Comparison of ENCODE assay signal across 25 mouse cellular contexts in genomic region chr7:113391619-113392018, GRCm38 (mm10). TPM values are rescaled to one million over a fixed set of nuclear protein-coding genes. Genes with fewer than 3 reads are reported as not detected.
DNase-seq lines count a peak whose midpoint lies in the region; ATAC-seq and TF ChIP-seq lines count a peak whose summit lies in the region.
"Had no signal": no experiment of that assay in that cellular context is flagged by ENCODE, and none has a peak within 500 bp of the region (broad histone marks: within the 10 kb centered on the region; RNA-seq: fewer than 3 reads in every experiment).

No protein-coding gene starts in this region.

- H3K9ac ChIP-seq in liver, embryonic 11.5 days (ENCODE audit: low read depth, low read length) = no peak overlapping the region
- no peak overlapping the region for H3K9ac ChIP-seq in liver, postnatal 0 days (replicated peaks)
- no peak overlapping the region for H3K9ac ChIP-seq in liver, embryonic 14.5 days (replicated peaks)
- H3K9ac ChIP-seq: forebrain, embryonic 13.5 days; forebrain, postnatal 0 days; heart, embryonic 13.5 days; hindbrain, embryonic 15.5 days had no signal

- WGBS in liver, embryonic 11.5 days = 63% methylated on average over 2 of the region's 2 CpGs
- 75% methylated on average over 2 of the region's 2 CpGs for WGBS in liver, postnatal 0 days (ENCODE audit: insufficient replicate concordance)
- 53% methylated on average over 2 of the region's 2 CpGs for whole genome bisulfite sequencing in liver, embryonic 14.5 days (ENCODE audit: insufficient replicate concordance)

- TF ChIP-seq CTCF in liver, postnatal 0 days (IDR thresholded peaks at IDR 0.05; ENCODE audit: low read depth) = no peak
- TF ChIP-seq CTCF in liver, embryonic 14.5 days (IDR thresholded peaks at IDR 0.05; ENCODE audit: low read depth) = no peak

- H3K27ac ChIP-seq in liver, embryonic 11.5 days (ENCODE audit: low read depth, low read length) = no peak overlapping the region
- no peak overlapping the region for H3K27ac ChIP-seq in liver, postnatal 0 days (ENCODE audit: low read depth)
- H3K27ac ChIP-seq in liver, embryonic 14.5 days = no peak overlapping the region
- H3K27ac ChIP-seq: embryonic facial prominence, embryonic 10.5 days; forebrain, embryonic 13.5 days; gastrocnemius, adult 2 months; heart, embryonic 13.5 days; hindbrain, embryonic 15.5 days had no signal

- H3K27me3 ChIP-seq in liver, embryonic 11.5 days (replicated peaks; ENCODE audit: control insufficient read depth, insufficient read depth, low read length) = no peaks in the 10 kb centered on the region
- H3K27me3 ChIP-seq in liver, postnatal 0 days (ENCODE audit: insufficient read depth, low read length) = no peaks in the 10 kb centered on the region
- no peaks in the 10 kb centered on the region for H3K27me3 ChIP-seq in liver, embryonic 14.5 days (ENCODE audit: control insufficient read depth, insufficient read depth, low read length)
- H3K27me3 ChIP-seq: forebrain, embryonic 13.5 days; heart, embryonic 13.5 days; hindbrain, embryonic 15.5 days had no signal

- no peak overlapping the region for H3K4me3 ChIP-seq in liver, embryonic 11.5 days (ENCODE audit: low read depth, low read length)
- no peak overlapping the region for H3K4me3 ChIP-seq in liver, postnatal 0 days (ENCODE audit: low read depth, low read length)
- no peak overlapping the region for H3K4me3 ChIP-seq in liver, embryonic 14.5 days (ENCODE audit: insufficient read depth in 1 of 2, low read depth in 2 of 2, low read length in 2 of 2)
- H3K4me3 ChIP-seq: embryonic facial prominence, embryonic 10.5 days; forebrain, embryonic 13.5 days; gastrocnemius, adult 2 months; heart, embryonic 13.5 days; hindbrain, embryonic 15.5 days had no signal

- no peaks in the 10 kb centered on the region for H3K9me3 ChIP-seq in liver, embryonic 11.5 days (ENCODE audit: control insufficient read depth, low read length)
- H3K9me3 ChIP-seq in liver, postnatal 0 days (ENCODE audit: low read length) = no peaks in the 10 kb centered on the region
- no peaks in the 10 kb centered on the region for H3K9me3 ChIP-seq in liver, embryonic 14.5 days (ENCODE audit: control insufficient read depth, low read length)
- H3K9me3 ChIP-seq: embryonic facial prominence, embryonic 10.5 days; forebrain, embryonic 13.5 days; heart, embryonic 13.5 days; hindbrain, embryonic 15.5 days had no signal

- no peaks in the 10 kb centered on the region for H3K36me3 ChIP-seq in liver, embryonic 11.5 days (ENCODE audit: control insufficient read depth, insufficient read depth, low read length)
- H3K36me3 ChIP-seq in liver, postnatal 0 days (replicated peaks; ENCODE audit: insufficient read depth, low read length) = no peaks in the 10 kb centered on the region
- no peaks in the 10 kb centered on the region for H3K36me3 ChIP-seq in liver, embryonic 14.5 days (replicated peaks; ENCODE audit: control insufficient read depth, insufficient read depth, low read depth)
- H3K36me3 ChIP-seq: embryonic facial prominence, embryonic 10.5 days; heart, embryonic 13.5 days; hindbrain, embryonic 15.5 days had no signal

- peak; percentile 67; the same call in 1 of the 2 replicates for ATAC-seq in liver, embryonic 11.5 days (replicated peaks; ENCODE audit: low FRiP score)
- ATAC-seq in liver, postnatal 0 days = no peak
- peak; percentile 43; the same call in 1 of the 2 replicates for ATAC-seq in liver, embryonic 14.5 days (ENCODE audit: insufficient read depth)
- ATAC-seq in monocyte, adult 5-6 weeks (replicated peaks; ENCODE audit: insufficient number of reproducible peaks, low FRiP score, low TSS enrichment, poor library complexity, severe bottlenecking) = no peak
- ATAC-seq: forebrain, embryonic 13.5 days; forebrain, postnatal 0 days had no signal

- no peaks in the 10 kb centered on the region for H3K4me1 ChIP-seq in liver, embryonic 11.5 days (replicated peaks; ENCODE audit: control insufficient read depth, insufficient read depth, low read length)
- no peaks in the 10 kb centered on the region for H3K4me1 ChIP-seq in liver, postnatal 0 days (ENCODE audit: insufficient read depth)
- H3K4me1 ChIP-seq in liver, embryonic 14.5 days (replicated peaks; ENCODE audit: control insufficient read depth in 2 of 2, insufficient read depth in 2 of 2, low read length in 1 of 2) = peaks cover 0 to 4% of the 10 kb centered on the region in 2 experiments; a peak in 2 of 4 replicates
- H3K4me1 ChIP-seq: embryonic facial prominence, embryonic 10.5 days; forebrain, embryonic 13.5 days; heart, embryonic 13.5 days; hindbrain, embryonic 15.5 days had no signal

- no peak for DNase-seq in liver, embryonic 11.5 days (ENCODE audit: low spot score)
- DNase-seq in liver, postnatal 0 days = no peak
- DNase-seq in 416B (ENCODE audit: low read depth) (peak; percentile 66), MEL-GATA-1-ER (ENCODE audit: extremely low read depth, low read depth) (peak; percentile 61)
- no peak for DNase-seq in liver, embryonic 14.5 days (ENCODE audit: low read depth in 3 of 3, low spot score in 3 of 3)
- no peak for DNase-seq in frontal cortex, postnatal 14 days (ENCODE audit: low spot score in 2 of 2)
- no peak for DNase-seq in left cerebral cortex, adult 18-20 months (ENCODE audit: low spot score in 2 of 2)
- DNase-seq: adrenal gland, postnatal 14 days; cerebellum, adult 18-20 months; cerebellum, adult 9-11 months; cerebellum, postnatal 36 days; forebrain, postnatal 0 days; gastrocnemius, adult 2 months; gastrocnemius, postnatal 25 days; heart, postnatal 36 days had no signal

- TF ChIP-seq EP300 in liver, postnatal 0 days (IDR thresholded peaks at IDR 0.05; ENCODE audit: low read depth) = no peak
- TF ChIP-seq EP300 in liver, embryonic 14.5 days (IDR thresholded peaks at IDR 0.05; ENCODE audit: low read depth) = no peak

- no peak overlapping the region for H3K4me2 ChIP-seq in liver, embryonic 11.5 days
- H3K4me2 ChIP-seq in liver, postnatal 0 days (ENCODE audit: low read depth, low read length) = no peak overlapping the region
- H3K4me2 ChIP-seq in liver, embryonic 14.5 days (ENCODE audit: low read depth) = no peak overlapping the region
- H3K4me2 ChIP-seq: forebrain, embryonic 13.5 days; heart, embryonic 13.5 days; hindbrain, embryonic 15.5 days had no signal

RNA-seq across cellular contexts. Expression of gene Pth, which starts 3.2 kb away (rescaled TPM):
- not detected in 2 replicates for polyA plus RNA-seq in liver, embryonic 11.5 days (2014; fragmentation: Nextera tagmentation; extraction: Ambion mirVana)
- polyA plus RNA-seq in liver, postnatal 0 days (2015; fragmentation: Nextera tagmentation; extraction: Ambion mirVana) = not detected in 2 replicates
- not detected in 2 replicates for polyA plus RNA-seq in liver, embryonic 14.5 days (2012; rRNA removed)
- polyA plus RNA-seq in liver, embryonic 14.5 days (2014; fragmentation: Nextera tagmentation; extraction: Ambion mirVana) = not detected in 2 replicates
- total RNA-seq in monocyte, adult 5-6 weeks (2017) = not detected in 3 replicates
- total RNA-seq in left cerebral cortex, adult 18-20 months (2021) = not detected
- total RNA-seq: adrenal gland, adult 18-20 months; adrenal gland, postnatal 14 days; forebrain, postnatal 0 days; gastrocnemius, adult 2 months; gastrocnemius, postnatal 25 days; granulocyte monocyte progenitor cell, adult 5-6 weeks; heart, adult 8-10 months; heart, postnatal 36 days had no signal
- polyA plus RNA-seq: C2C12; embryonic facial prominence, embryonic 10.5 days; forebrain, embryonic 13.5 days; forebrain, postnatal 0 days; heart, postnatal 0 days; hindbrain, embryonic 15.5 days had no signal

RNA-seq across cellular contexts. Expression of gene Btbd10, which starts 22.4 kb away (rescaled TPM):
- 14.8 and 15.6 TPM in 2 replicates for polyA plus RNA-seq in liver, embryonic 11.5 days (2014; fragmentation: Nextera tagmentation; extraction: Ambion mirVana)
- 4.6 and 5.2 TPM in 2 replicates for polyA plus RNA-seq in liver, postnatal 0 days (2015; fragmentation: Nextera tagmentation; extraction: Ambion mirVana)
- polyA plus RNA-seq in liver, embryonic 14.5 days (2012; rRNA removed) = 3.1 and 5.1 TPM in 2 replicates
- 8.1 and 8.4 TPM in 2 replicates for polyA plus RNA-seq in liver, embryonic 14.5 days (2014; fragmentation: Nextera tagmentation; extraction: Ambion mirVana)
- 35.7 to 44.4 TPM (median 35.9 TPM) in 3 replicates for total RNA-seq in monocyte, adult 5-6 weeks (2017)
- total RNA-seq in left cerebral cortex, adult 18-20 months (2021) = 10 to 100 TPM; 86.6 to 90.3 TPM

Comparison
In these comparisons a context has a peak if more than half of its experiments do, and no peak if none do; other contexts are left out.
1. ATAC-seq: peak in liver, embryonic 11.5 days (single experiment) and liver, embryonic 14.5 days (single experiment); none in liver, postnatal 0 days (single experiment) and monocyte, adult 5-6 weeks (single experiment).
2. DNase-seq: peak in 416B (single experiment) and MEL-GATA-1-ER (single experiment); none in liver, embryonic 11.5 days (single experiment), liver, postnatal 0 days (single experiment), liver, embryonic 14.5 days (0 of 3), frontal cortex, postnatal 14 days (0 of 2) and left cerebral cortex, adult 18-20 months (0 of 2).